Mouse (Mus musculus): Measurements from ENCODE around the gene Arhgef33.
A peak's percentile ranks its signal among the peaks of the same experiment; 100 is the strongest.

- TF ChIP-seq TCF3 (IDR thresholded peaks at IDR 0.05; ENCODE audit: insufficient read length, low read depth) (no peak), MYOG (IDR thresholded peaks at IDR 0.05; ENCODE audit: control insufficient read depth in 1 of 3, insufficient read depth in 1 of 3, insufficient read length in 2 of 3, low read depth in 2 of 3) (no peak), TCF12 (IDR thresholded peaks at IDR 0.05; ENCODE audit: insufficient read depth, poor library complexity, severe bottlenecking) (no peak), SRF (IDR thresholded peaks at IDR 0.05; ENCODE audit: control insufficient read depth, insufficient read length, low read depth) (no peak), E2F4 (IDR thresholded peaks at IDR 0.05; ENCODE audit: insufficient read depth) (no peak), CEBPB (IDR thresholded peaks at IDR 0.05; ENCODE audit: insufficient read depth, poor library complexity, severe bottlenecking) (no peak), MAX (IDR thresholded peaks at IDR 0.05; ENCODE audit: low read depth) (no peak), POLR2A (IDR thresholded peaks at IDR 0.05; ENCODE audit: insufficient read length, low read depth) (no peak), USF1 (IDR thresholded peaks at IDR 0.05; ENCODE audit: low read depth) (no peak), MYOD1 (IDR thresholded peaks at IDR 0.05; ENCODE audit: control insufficient read depth in 1 of 3, insufficient read length in 2 of 3, low read depth in 2 of 3) (peak in 1 of 3 experiments; percentile 14)
Observed at GRCm38 (mm10) chr17:80289280-80290073, 17.7 kb upstream of the Arhgef33 start.
